Mouse (Mus musculus): ENCODE measurements around the gene Rngtt.

- TF ChIP-seq POLR2A (IDR thresholded peaks at IDR 0.05; ENCODE audit: insufficient read depth, low read depth, low read length) (no peak), CTCF (IDR thresholded peaks at IDR 0.05) (no peak)
These were observed 20.9 kb upstream of the Rngtt start for GRCm38 (mm10) chr4:33289106-33289650.
